ENCODE assay signal across 9 mouse cellular contexts in the genomic region with DNA sequence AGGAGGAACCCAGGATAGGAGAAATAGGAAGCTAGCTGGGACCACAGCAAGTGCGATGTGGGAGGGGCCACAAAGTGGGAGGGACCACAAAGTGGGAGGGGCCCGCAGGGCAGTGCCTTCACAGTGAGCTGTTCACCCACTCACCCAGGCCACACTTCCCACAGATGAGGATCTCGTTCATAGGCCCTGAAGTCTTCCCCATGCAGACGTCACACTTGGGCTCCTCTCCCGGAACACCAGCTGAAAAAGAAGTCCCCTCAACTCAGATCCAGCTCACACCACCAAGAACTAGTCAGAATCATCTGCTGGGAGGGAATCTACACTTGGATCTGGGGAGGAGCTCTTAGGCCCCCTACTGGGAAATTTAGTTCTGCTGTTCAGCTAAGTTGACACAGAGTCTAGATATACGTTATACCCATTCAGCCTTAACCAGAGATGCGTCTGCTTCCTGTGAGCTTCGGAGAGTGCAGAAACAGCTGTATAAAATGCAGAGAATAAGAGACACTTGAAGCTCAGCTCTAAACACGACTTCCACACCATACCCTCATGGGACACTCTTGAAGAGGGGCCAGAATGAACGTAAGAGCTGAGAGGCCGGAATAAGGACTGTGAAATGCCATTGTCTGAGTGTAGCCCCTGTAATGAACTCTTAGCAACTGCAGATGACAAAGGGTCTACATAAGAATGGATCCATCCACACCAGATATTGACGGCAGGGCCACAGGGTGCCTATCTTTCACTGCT. TPM values are rescaled to one million over a fixed set of nuclear protein-coding genes. Genes with fewer than 3 reads are reported as not detected.
DNase-seq lines count a peak whose midpoint lies in the region; ATAC-seq and TF ChIP-seq lines count a peak whose summit lies in the region.
"Had no signal": no experiment of that assay in that cellular context is flagged by ENCODE, and none has a peak within 500 bp of the region (broad histone marks: within the 10 kb centered on the region; RNA-seq: fewer than 3 reads in every experiment).

No protein-coding gene starts in this region.

- 40% methylated on average over 12 of the region's 12 CpGs for WGBS in liver, embryonic 16.5 days (ENCODE audit: insufficient replicate concordance)
- 43% methylated on average over 12 of the region's 12 CpGs for WGBS in hindbrain, postnatal 0 days

- H3K4me1 ChIP-seq in liver, embryonic 16.5 days (ENCODE audit: control insufficient read depth, low read depth, low read length), result peaks cover 33% of the 10 kb centered on the region
- H3K4me1 ChIP-seq in hindbrain, postnatal 0 days (ENCODE audit: insufficient read depth, low read length), result peaks cover 7% of the 10 kb centered on the region; the same call in 1 of the 2 replicates

- peak overlapping the region; percentile 27; the same call in 1 of the 2 replicates for H3K27ac ChIP-seq in liver, embryonic 16.5 days (ENCODE audit: low read length)
- H3K27ac ChIP-seq in hindbrain, postnatal 0 days, result no peak overlapping the region

- intact Hi-C loops in gastrocnemius, postnatal 36 days (cut with DNase I), result no loop called here

- no peak for TF ChIP-seq CTCF in hindbrain, postnatal 0 days (IDR thresholded peaks at IDR 0.05; ENCODE audit: low read depth)

- H3K9ac ChIP-seq in liver, embryonic 16.5 days (ENCODE audit: low read depth, low read length), result no peak overlapping the region
- no peak overlapping the region for H3K9ac ChIP-seq in hindbrain, postnatal 0 days (replicated peaks; ENCODE audit: low read length)

- no peak overlapping the region for H3K4me3 ChIP-seq in liver, embryonic 16.5 days (ENCODE audit: low read depth, low read length)
- H3K4me3 ChIP-seq in hindbrain, postnatal 0 days (ENCODE audit: low read length), result no peak overlapping the region
- H3K4me3 ChIP-seq: myocyte had no signal

- DNase-seq in cerebellum, adult 11-12 months, result peak; percentile 67
- no peak for DNase-seq in cerebellum, adult 9-11 months
- DNase-seq in right cerebral cortex, postnatal 10 days (ENCODE audit: low spot score in 2 of 2), result peak; percentile 63 to 64
- no peak for DNase-seq in right cerebral cortex, adult 2 months (ENCODE audit: low spot score in 2 of 2)
- DNase-seq in gastrocnemius, postnatal 36 days, result peak; percentile 51 to 60
- DNase-seq in spleen, postnatal 36 days (ENCODE audit: low spot score in 2 of 2), result peak; percentile 76 to 79
- DNase-seq in hindbrain, postnatal 0 days (ENCODE audit: low spot score), result no peak

- no peaks in the 10 kb centered on the region for H3K9me3 ChIP-seq in liver, embryonic 16.5 days (replicated peaks; ENCODE audit: control insufficient read depth, low read length)
- no peaks in the 10 kb centered on the region for H3K9me3 ChIP-seq in hindbrain, postnatal 0 days (ENCODE audit: low read length)

- no peak overlapping the region for H3K4me2 ChIP-seq in liver, embryonic 16.5 days (ENCODE audit: low read depth, low read length)
- H3K4me2 ChIP-seq in hindbrain, postnatal 0 days (ENCODE audit: low read depth, low read length), result no peak overlapping the region

- ATAC-seq in liver, embryonic 16.5 days (ENCODE audit: low read depth), result no peak
- no peak for ATAC-seq in hindbrain, postnatal 0 days

- no peaks in the 10 kb centered on the region for H3K27me3 ChIP-seq in liver, embryonic 16.5 days (ENCODE audit: control insufficient read depth, insufficient read depth, low read depth, low read length)
- H3K27me3 ChIP-seq in hindbrain, postnatal 0 days (ENCODE audit: insufficient read depth, low read length), result no peaks in the 10 kb centered on the region

- no peaks in the 10 kb centered on the region for H3K36me3 ChIP-seq in liver, embryonic 16.5 days (ENCODE audit: control insufficient read depth, insufficient read depth)
- H3K36me3 ChIP-seq in hindbrain, postnatal 0 days (ENCODE audit: insufficient read depth, low read length), result no peaks in the 10 kb centered on the region

RNA-seq across cellular contexts. Expression of a gene that starts 6.8 kb away (rescaled TPM):
- total RNA-seq in gastrocnemius, postnatal 36 days (2021), result under 1 TPM; 0.38 to 0.64 TPM
- polyA plus RNA-seq in liver, embryonic 16.5 days (2015; fragmentation: Nextera tagmentation; extraction: Ambion mirVana), result 1.3 and 1.7 TPM in 2 replicates
- total RNA-seq in hindbrain, postnatal 0 days (2014; rRNA removed), result 1.7 and 2.5 TPM in 2 replicates
- polyA plus RNA-seq in hindbrain, postnatal 0 days (2015; fragmentation: Nextera tagmentation; extraction: Ambion mirVana), result 1.3 and 3.1 TPM in 2 replicates

RNA-seq across cellular contexts. Expression of a gene that starts 32.3 kb away (rescaled TPM):
- 10 to 100 TPM in 1 of 2 experiments, 1 to 10 TPM in 1; 8.8 to 13.3 TPM for total RNA-seq in gastrocnemius, postnatal 36 days (2021)
- polyA plus RNA-seq in liver, embryonic 16.5 days (2015; fragmentation: Nextera tagmentation; extraction: Ambion mirVana), result 63.5 and 65.3 TPM in 2 replicates
- 37.6 and 39.4 TPM in 2 replicates for total RNA-seq in hindbrain, postnatal 0 days (2014; rRNA removed)
- polyA plus RNA-seq in hindbrain, postnatal 0 days (2015; fragmentation: Nextera tagmentation; extraction: Ambion mirVana), result 74.6 and 80.0 TPM in 2 replicates

RNA-seq across cellular contexts. Expression of a gene that starts 32.8 kb away (rescaled TPM):
- under 1 TPM in 1 of 2 experiments, not detected in 1; 0.39 TPM for total RNA-seq in gastrocnemius, postnatal 36 days (2021)
- 9.5 and 11.6 TPM in 2 replicates for polyA plus RNA-seq in liver, embryonic 16.5 days (2015; fragmentation: Nextera tagmentation; extraction: Ambion mirVana)
- 0.26 and 0.65 TPM in 2 replicates for total RNA-seq in hindbrain, postnatal 0 days (2014; rRNA removed)
- polyA plus RNA-seq in hindbrain, postnatal 0 days (2015; fragmentation: Nextera tagmentation; extraction: Ambion mirVana), result 0.20 and 0.37 TPM in 2 replicates
- polyA plus RNA-seq: myocyte had no signal

RNA-seq across cellular contexts. Expression of a gene that starts 54.5 kb away (rescaled TPM):
- 1 to 10 TPM in 1 of 2 experiments, under 1 TPM in 1; 0.76 to 1.1 TPM for total RNA-seq in gastrocnemius, postnatal 36 days (2021)
- polyA plus RNA-seq in liver, embryonic 16.5 days (2015; fragmentation: Nextera tagmentation; extraction: Ambion mirVana), result 0.08 and 0.13 TPM in 2 replicates
- total RNA-seq in hindbrain, postnatal 0 days (2014; rRNA removed), result 1.0 and 2.6 TPM in 2 replicates
- 3.4 and 3.9 TPM in 2 replicates for polyA plus RNA-seq in hindbrain, postnatal 0 days (2015; fragmentation: Nextera tagmentation; extraction: Ambion mirVana)

Comparison
In these comparisons a context has a peak if more than half of its experiments do, and no peak if none do; other contexts are left out.
1. DNase-seq: peak in cerebellum, adult 11-12 months (single experiment), right cerebral cortex, postnatal 10 days (2 of 2), gastrocnemius, postnatal 36 days (2 of 2) and spleen, postnatal 36 days (2 of 2); none in cerebellum, adult 9-11 months (single experiment), right cerebral cortex, adult 2 months (0 of 2) and hindbrain, postnatal 0 days (single experiment).